Mouse (Mus musculus): ENCODE results near the gene Cox7a2. TPM values are rescaled to one million over a fixed set of nuclear protein-coding genes. Genes with fewer than 3 reads are reported as not detected.

Cox7a2 gene
- polyA plus RNA-seq (2015; fragmentation: Nextera tagmentation; extraction: Ambion mirVana), result 593 and 634 TPM in 2 replicates

- Histone ChIP-seq H3K4me2 (replicated peaks; ENCODE audit: low read depth, low read length) (peak within 1 kb of the TSS; percentile 79), H3K27me3 (replicated peaks; ENCODE audit: insufficient read depth, low read length) (no peaks in the 10 kb centered on the region), H3K9ac (replicated peaks; ENCODE audit: low read depth) (peak within 1 kb of the TSS; percentile 81), H3K4me3 (ENCODE audit: low read depth, low read length) (peak within 1 kb of the TSS; percentile 88), H3K4me1 (ENCODE audit: insufficient read depth, low read depth, low read length) (peaks cover 10% of the 10 kb centered on the region; the same call in 1 of the 2 replicates), H3K27ac (ENCODE audit: low read length) (peak within 1 kb of the TSS; percentile 83), H3K9me3 (ENCODE audit: low read length) (no peaks in the 10 kb centered on the region), H3K36me3 (ENCODE audit: insufficient read depth, low read length) (0 out of 2 replicates have a peak, but pooled peaks cover 3% of the 10 kb centered on the region)
- WGBS, result under 1% methylated on average over 49 of the region's 49 CpGs
- TF ChIP-seq CTCF (IDR thresholded peaks at IDR 0.05), result no peak; the same call in 1 of the 2 replicates
- TF ChIP-seq EP300 (IDR thresholded peaks at IDR 0.05), result no peak
- DNase-seq (ENCODE audit: low spot score) (peak; percentile 99), ATAC-seq (peak; percentile 98)
Measured at GRCm38 (mm10) chr9:79759385-79760005, at the start of gene Cox7a2. Gene Cox7a2 (minus strand): TSS chr9:79759878.

DNA sequence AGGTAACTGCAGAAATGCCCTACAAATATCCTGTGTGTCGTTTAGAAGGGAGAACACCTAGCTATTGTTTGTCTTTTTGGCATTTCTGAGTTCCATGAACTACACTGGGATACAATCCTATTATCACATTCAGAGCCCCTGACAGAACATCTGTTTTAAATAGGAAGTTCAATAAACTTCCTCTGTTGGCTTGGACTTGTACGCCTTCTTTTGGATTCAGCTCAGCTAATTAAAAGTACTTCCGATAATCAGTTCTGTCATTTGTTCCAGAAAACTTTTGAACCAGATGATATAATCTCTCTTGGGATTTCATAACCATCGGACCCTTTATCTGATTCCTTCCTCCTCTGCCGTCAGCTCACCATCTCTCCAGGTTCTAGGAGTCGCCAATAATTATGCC is 49.7 kb upstream of the Cox7a2 start:
- 0 out of 2 replicates have a peak, but pooled peaks have one; percentile 13 for ATAC-seq
- no peaks in the 10 kb centered on the region for H3K27me3 ChIP-seq (replicated peaks; ENCODE audit: insufficient read depth, low read length)
- H3K9me3 ChIP-seq (ENCODE audit: low read length), result no peaks in the 10 kb centered on the region
- no peak overlapping the region for H3K9ac ChIP-seq (replicated peaks; ENCODE audit: low read depth)
- peak; percentile 40 for DNase-seq (ENCODE audit: low spot score)
- H3K36me3 ChIP-seq (ENCODE audit: insufficient read depth, low read length), result no peaks in the 10 kb centered on the region
- peak; percentile 58; the same call in 1 of the 2 replicates for TF ChIP-seq EP300 (IDR thresholded peaks at IDR 0.05)
- TF ChIP-seq CTCF (IDR thresholded peaks at IDR 0.05), result no peak
- no peak overlapping the region for H3K4me3 ChIP-seq (ENCODE audit: low read depth, low read length)
- H3K27ac ChIP-seq (ENCODE audit: low read length), result no peak overlapping the region
- 34% methylated on average over 6 of the region's 6 CpGs for WGBS
- H3K4me1 ChIP-seq (ENCODE audit: insufficient read depth, low read depth, low read length), result peaks cover 4% of the 10 kb centered on the region; the same call in 1 of the 2 replicates
- no peak overlapping the region for H3K4me2 ChIP-seq (replicated peaks; ENCODE audit: low read depth, low read length)

DNA sequence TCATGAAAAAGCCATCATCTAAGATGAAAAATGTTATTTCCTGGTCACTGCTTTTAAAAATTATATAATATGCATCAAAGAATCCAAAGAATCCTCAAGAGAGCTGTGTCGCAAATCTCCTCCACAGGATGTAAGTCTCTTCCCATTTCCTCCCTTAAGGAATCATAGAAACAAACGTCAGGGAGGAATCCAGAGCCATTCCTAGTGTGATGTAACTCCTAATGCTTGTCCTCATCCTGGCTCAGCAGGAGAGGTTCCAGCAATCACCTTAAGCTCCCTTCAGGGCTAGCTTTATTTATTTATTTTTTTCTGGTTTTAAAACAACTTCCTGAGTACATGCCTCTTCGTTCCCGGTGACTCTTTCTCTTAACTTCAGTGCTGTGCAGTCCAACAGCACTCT is 47.5 kb upstream of the Cox7a2 start:
- Histone ChIP-seq H3K4me2 (replicated peaks; ENCODE audit: low read depth, low read length) (0 out of 2 replicates have a peak overlapping the region, but pooled peaks have one; percentile 6), H3K27me3 (replicated peaks; ENCODE audit: insufficient read depth, low read length) (no peaks in the 10 kb centered on the region), H3K9me3 (ENCODE audit: low read length) (no peaks in the 10 kb centered on the region), H3K36me3 (ENCODE audit: insufficient read depth, low read length) (no peaks in the 10 kb centered on the region), H3K27ac (ENCODE audit: low read length) (no peak overlapping the region), H3K9ac (replicated peaks; ENCODE audit: low read depth) (no peak overlapping the region), H3K4me1 (ENCODE audit: insufficient read depth, low read depth, low read length) (peaks cover 4% of the 10 kb centered on the region; the same call in 1 of the 2 replicates), H3K4me3 (ENCODE audit: low read depth, low read length) (no peak overlapping the region)
- DNase-seq (ENCODE audit: low spot score) (peak; percentile 65), ATAC-seq (peak; percentile 55)
- WGBS, result 7% methylated on average over 4 of the region's 4 CpGs
- TF ChIP-seq CTCF (IDR thresholded peaks at IDR 0.05) (no peak), EP300 (IDR thresholded peaks at IDR 0.05) (peak; percentile 40; the same call in 1 of the 2 replicates)

GRCm38 (mm10) chr9:79806317-79807075 is 46.8 kb upstream of the Cox7a2 start:
- Histone ChIP-seq H3K9me3 (ENCODE audit: low read length) (no peaks in the 10 kb centered on the region), H3K4me1 (ENCODE audit: insufficient read depth, low read depth, low read length) (peaks cover 4% of the 10 kb centered on the region; the same call in 1 of the 2 replicates), H3K4me2 (replicated peaks; ENCODE audit: low read depth, low read length) (no peak overlapping the region), H3K4me3 (ENCODE audit: low read depth, low read length) (no peak overlapping the region), H3K36me3 (ENCODE audit: insufficient read depth, low read length) (no peaks in the 10 kb centered on the region), H3K27ac (ENCODE audit: low read length) (no peak overlapping the region), H3K9ac (replicated peaks; ENCODE audit: low read depth) (no peak overlapping the region), H3K27me3 (replicated peaks; ENCODE audit: insufficient read depth, low read length) (no peaks in the 10 kb centered on the region)
- DNase-seq (ENCODE audit: low spot score), result peak; percentile 78
- peak; percentile 50; the same call in 1 of the 2 replicates for ATAC-seq
- TF ChIP-seq EP300 (IDR thresholded peaks at IDR 0.05) (no peak), CTCF (IDR thresholded peaks at IDR 0.05) (peak; percentile 85)
- whole genome bisulfite sequencing, result 47% methylated on average over 12 of the region's 12 CpGs

DNA sequence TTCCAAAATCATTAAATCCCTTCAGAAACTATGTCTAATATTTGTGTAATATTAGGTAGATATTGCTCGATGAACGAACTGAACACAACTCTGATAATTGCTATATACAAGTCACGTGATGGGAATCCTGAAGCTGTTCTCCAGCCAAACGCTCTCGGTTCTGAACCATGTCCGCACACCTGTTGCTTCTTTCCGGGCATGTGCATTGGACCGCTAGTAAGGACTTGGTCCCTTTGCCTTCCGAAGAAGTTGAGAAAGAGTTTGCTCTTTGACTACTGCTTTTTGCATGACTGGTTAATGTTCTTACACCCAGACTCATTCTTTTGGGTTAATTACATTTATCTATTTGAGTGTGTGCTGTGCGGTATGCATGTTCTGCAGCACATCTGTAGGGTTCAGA is 45.7 kb upstream of the Cox7a2 start:
- H3K4me3 ChIP-seq (ENCODE audit: low read depth, low read length), result no peak overlapping the region
- 85% methylated on average over 10 of the region's 10 CpGs for WGBS
- ATAC-seq (no peak), DNase-seq (ENCODE audit: low spot score) (no peak)
- no peak overlapping the region for H3K9ac ChIP-seq (replicated peaks; ENCODE audit: low read depth)
- H3K9me3 ChIP-seq (ENCODE audit: low read length), result no peaks in the 10 kb centered on the region
- no peak overlapping the region for H3K27ac ChIP-seq (ENCODE audit: low read length)
- no peak for TF ChIP-seq EP300 (IDR thresholded peaks at IDR 0.05)
- no peak for TF ChIP-seq CTCF (IDR thresholded peaks at IDR 0.05)
- H3K4me1 ChIP-seq (ENCODE audit: insufficient read depth, low read depth, low read length), result peaks cover 4% of the 10 kb centered on the region; the same call in 1 of the 2 replicates
- H3K27me3 ChIP-seq (replicated peaks; ENCODE audit: insufficient read depth, low read length), result no peaks in the 10 kb centered on the region
- no peaks in the 10 kb centered on the region for H3K36me3 ChIP-seq (ENCODE audit: insufficient read depth, low read length)
- H3K4me2 ChIP-seq (replicated peaks; ENCODE audit: low read depth, low read length), result no peak overlapping the region

Data from lung, postnatal 0 days (tissue).